Mouse (Mus musculus) ES-Bruce4 (cell line): ENCODE data around the gene Tbce. TPM values are rescaled to one million over a fixed set of nuclear protein-coding genes. Genes with fewer than 3 reads are reported as not detected.
A peak's percentile ranks its signal among the peaks of the same experiment; 100 is the strongest.

Experiments used
- H3K27ac ChIP-seq: 2 replicates; pipeline ENCODE4 v1.5.1; 2012; ENCODE audit warnings: low read length, inconsistent platforms; ENCODE audit not compliant: insufficient read depth
- H3K27me3 ChIP-seq: 2 replicates; pipeline ENCODE4 v1.6.1; 2012; ENCODE audit warnings: mild to moderate bottlenecking, low read length, inconsistent platforms; ENCODE audit not compliant: control insufficient read depth, poor library complexity, insufficient read depth, severe bottlenecking
- H3K36me3 ChIP-seq: 2 replicates; pipeline ENCODE4 v1.6.1; 2012; ENCODE audit warnings: inconsistent platforms, mild to moderate bottlenecking, low read length, moderate library complexity; ENCODE audit not compliant: control insufficient read depth, poor library complexity, insufficient read depth, severe bottlenecking
- H3K4me1 ChIP-seq: one replicate; pipeline ENCODE4 v1.8.1; 2011; ENCODE audit warnings: low read length; ENCODE audit not compliant: control insufficient read depth, insufficient read depth
- H3K4me3 ChIP-seq: 2 replicates; pipeline ENCODE4 v1.5.1; 2011; ENCODE audit warnings: low read depth, mild to moderate bottlenecking, low read length
- H3K9ac ChIP-seq: 2 replicates; pipeline ENCODE4 v1.6.1; 2012; ENCODE audit warnings: low read depth, mild to moderate bottlenecking, inconsistent platforms; ENCODE audit not compliant: poor library complexity, severe bottlenecking
- H3K9me3 ChIP-seq: replicated peaks from 2 replicates; pipeline ENCODE4 v1.6.1; 2012; ENCODE audit warnings: mild to moderate bottlenecking, low read length, inconsistent platforms; ENCODE audit not compliant: control insufficient read depth, poor library complexity, insufficient read depth, severe bottlenecking
- CTCF ChIP-seq: IDR thresholded peaks from one replicate; pipeline ENCODE4 v1.8.1; 2011; ENCODE audit warnings: low read depth, low read length
- EP300 ChIP-seq: IDR thresholded peaks from 2 replicates; pipeline ENCODE4 v1.6.1; 2011; ENCODE audit warnings: low read depth, low read length; ENCODE audit not compliant: insufficient read depth
- POLR2A ChIP-seq: IDR thresholded peaks from one replicate; pipeline ENCODE4 v1.8.1; 2011; ENCODE audit warnings: low read length; ENCODE audit not compliant: insufficient read depth
- polyA plus RNA-seq: library from polyadenylated mRNA; stranded (reverse); fragments of >200 nt; gene quantifications from 2 replicates; pipeline ENCODE4 v1.2.4, GENCODE M21; 2011; ENCODE audit warnings: low read depth; ENCODE audit not compliant: missing spikeins, insufficient read depth, insufficient read length

Gene Tbce
- polyA plus RNA-seq, 1 experiment, result 75.1 TPM

DNA sequence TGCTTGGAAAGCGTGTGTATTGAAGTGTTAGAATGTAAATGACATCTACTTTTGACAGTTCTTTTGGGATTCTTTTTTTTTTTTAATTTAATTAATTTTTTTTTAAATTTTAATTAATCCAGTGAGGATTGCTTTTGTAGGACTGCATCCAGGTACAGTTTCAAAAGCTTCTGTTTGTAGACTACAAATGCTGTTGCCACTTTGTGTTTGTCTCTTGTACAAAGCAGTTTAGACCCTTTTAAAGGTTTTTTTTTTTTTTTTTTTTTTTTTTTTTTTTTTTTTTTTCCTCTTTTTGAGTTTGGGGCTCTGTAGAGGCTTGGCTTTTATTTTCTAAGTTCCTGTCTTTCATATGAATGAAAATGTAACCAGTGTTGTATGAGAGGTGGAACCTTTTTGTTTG lies 26.3 kb upstream of the Tbce start:
- Histone ChIP-seq H3K27me3 (no peaks in the 10 kb centered on the region), H3K36me3 (0 out of 2 replicates have a peak, but pooled peaks cover 3% of the 10 kb centered on the region), H3K9me3 (no peaks in the 10 kb centered on the region), H3K27ac (no peak overlapping the region), H3K4me1 (no peaks in the 10 kb centered on the region), H3K4me3 (no peak overlapping the region), H3K9ac (no peak overlapping the region)
- TF ChIP-seq POLR2A, result no peak
- TF ChIP-seq EP300, result no peak
- TF ChIP-seq CTCF, result no peak

DNA sequence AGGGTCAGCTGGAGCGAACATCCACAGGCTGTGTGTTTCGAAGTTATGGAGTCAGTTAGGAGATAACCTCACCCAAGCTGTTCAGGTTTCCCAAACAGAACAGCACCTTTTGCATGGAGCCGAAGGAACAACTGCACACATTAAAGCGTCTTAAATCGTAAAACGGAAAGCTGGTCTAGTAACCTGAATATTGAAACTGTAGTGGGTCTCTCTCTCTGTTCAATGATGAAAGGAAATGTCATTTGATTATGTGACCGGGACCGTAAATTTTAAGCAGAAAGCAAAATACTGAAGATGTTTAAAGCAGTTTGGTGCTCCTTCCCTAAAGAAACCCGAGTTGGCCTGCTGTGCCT lies 25.6 kb upstream of the Tbce start:
- H3K27me3 ChIP-seq, result no peaks in the 10 kb centered on the region
- no peaks in the 10 kb centered on the region for H3K9me3 ChIP-seq
- no peaks in the 10 kb centered on the region for H3K4me1 ChIP-seq
- H3K4me3 ChIP-seq, result peak overlapping the region; percentile 80
- H3K27ac ChIP-seq, result no peak overlapping the region
- H3K36me3 ChIP-seq, result 0 out of 2 replicates have a peak, but pooled peaks cover 3% of the 10 kb centered on the region
- peak overlapping the region; percentile 99 for H3K9ac ChIP-seq
- no peak for TF ChIP-seq POLR2A
- no peak for TF ChIP-seq EP300
- TF ChIP-seq CTCF, result no peak

DNA sequence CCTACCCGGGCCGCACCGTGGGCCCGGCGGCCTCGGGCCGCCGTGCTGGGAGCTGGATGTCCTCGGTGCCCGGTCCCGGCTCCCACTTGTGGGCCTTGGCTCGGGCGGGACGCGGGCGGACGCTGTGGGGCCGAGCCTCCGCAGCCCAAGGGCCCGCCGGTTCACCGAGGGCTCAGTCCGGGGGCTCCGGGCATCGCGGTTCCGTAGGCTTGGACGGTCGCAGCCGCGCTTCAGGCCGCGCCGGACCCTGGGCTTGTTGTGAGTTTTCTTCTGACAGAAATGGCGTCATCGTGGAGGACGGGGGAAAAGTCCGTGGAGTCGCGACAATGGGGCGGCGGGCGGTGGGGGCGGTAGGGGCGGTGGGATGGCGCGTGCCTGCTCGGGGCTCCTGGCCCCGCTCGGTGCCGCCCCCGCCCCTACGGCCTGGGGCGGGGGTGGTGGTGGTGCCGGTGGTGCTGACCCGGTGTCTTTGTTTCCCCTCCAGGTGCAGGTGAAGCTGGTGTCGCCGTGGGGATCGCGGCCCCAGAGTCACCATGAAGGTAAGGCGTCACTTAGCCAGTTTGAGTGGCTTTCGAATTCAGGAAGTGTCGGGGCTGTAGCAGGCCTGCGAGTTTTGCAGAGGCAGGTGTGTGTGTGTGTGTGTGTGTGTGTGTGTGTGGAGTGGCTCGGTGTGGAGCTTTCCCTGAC lies 25.0 kb upstream of the Tbce start:
- peak overlapping the region; percentile 99 for H3K9ac ChIP-seq
- no peaks in the 10 kb centered on the region for H3K9me3 ChIP-seq
- no peaks in the 10 kb centered on the region for H3K27me3 ChIP-seq
- no peaks in the 10 kb centered on the region for H3K4me1 ChIP-seq
- H3K36me3 ChIP-seq, result peaks cover 3% of the 10 kb centered on the region; the same call in 1 of the 2 replicates
- no peak for TF ChIP-seq POLR2A
- TF ChIP-seq CTCF, result no peak
- no peak for TF ChIP-seq EP300
- H3K4me3 ChIP-seq, result peak overlapping the region; percentile 80
- no peak overlapping the region for H3K27ac ChIP-seq

DNA sequence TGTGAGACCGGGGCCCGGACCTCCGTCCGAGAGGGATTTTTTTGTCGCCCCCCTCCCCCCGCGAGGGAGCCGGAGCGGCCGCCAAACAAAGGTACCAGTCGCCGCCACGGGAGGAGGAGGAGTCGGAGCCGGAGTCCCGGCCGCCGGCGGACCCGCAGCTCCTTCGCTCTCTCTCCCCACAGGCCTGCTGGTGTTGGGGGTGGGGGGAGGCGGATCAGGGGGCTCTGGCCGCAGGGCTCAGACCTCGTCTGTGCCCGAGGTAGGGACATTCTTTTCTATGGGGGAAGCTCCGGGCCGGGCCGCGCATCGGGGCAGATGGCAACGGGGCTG lies 24.5 kb upstream of the Tbce start:
- Histone ChIP-seq H3K36me3 (peaks cover 5% of the 10 kb centered on the region), H3K4me1 (no peaks in the 10 kb centered on the region), H3K4me3 (peak overlapping the region; percentile 80), H3K27me3 (no peaks in the 10 kb centered on the region), H3K27ac (peak overlapping the region; percentile 78), H3K9me3 (no peaks in the 10 kb centered on the region), H3K9ac (peak overlapping the region; percentile 99)
- TF ChIP-seq POLR2A, result no peak
- TF ChIP-seq CTCF, result no peak
- no peak for TF ChIP-seq EP300

DNA sequence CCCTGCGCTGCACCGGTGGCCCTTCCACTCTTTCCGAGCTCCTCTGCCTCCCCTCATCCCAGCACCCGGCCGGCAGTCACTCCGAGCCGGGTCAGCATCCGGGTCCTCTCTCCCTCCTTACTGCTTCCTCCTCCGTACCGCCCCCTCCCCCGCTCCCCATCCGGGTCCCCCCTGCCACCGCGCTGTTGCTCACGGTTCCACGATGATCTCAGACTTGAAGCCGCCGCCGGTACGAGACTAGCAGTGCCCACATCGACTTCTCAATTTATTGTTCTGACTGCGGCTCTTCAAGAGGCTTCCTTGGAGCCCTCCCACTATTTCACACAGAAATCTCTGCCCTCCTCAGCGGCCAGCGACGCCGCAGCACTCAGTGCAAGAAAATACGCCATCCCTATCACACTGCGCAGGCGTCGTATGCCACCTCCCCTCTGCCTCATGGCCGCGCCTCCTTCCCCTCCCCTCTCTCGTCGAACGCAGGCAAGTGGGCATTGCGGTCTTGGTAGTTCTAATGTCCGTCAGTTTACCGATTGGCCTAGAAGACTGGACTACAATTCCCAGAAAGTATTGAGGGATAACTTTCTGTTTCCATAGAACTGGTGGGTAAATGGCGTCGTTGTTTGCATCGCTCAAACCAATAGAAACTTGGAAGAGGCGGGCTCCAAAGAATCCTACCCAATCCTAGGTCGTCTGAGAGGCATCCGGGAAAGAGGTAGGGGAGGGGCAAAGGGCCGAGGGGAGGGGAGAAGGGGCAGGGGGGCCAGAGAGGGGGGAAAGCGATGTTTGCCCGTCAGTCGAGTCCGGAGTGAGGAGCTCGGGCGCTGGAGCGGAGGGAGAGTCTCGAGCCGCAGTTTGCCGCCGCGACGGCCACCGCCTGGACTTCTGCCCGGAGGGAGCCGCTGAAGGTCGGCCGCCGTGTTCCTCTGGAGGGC lies 23.8 kb upstream of the Tbce start, which contains the start of the genes Arid4b and Ggps1:
TSS of gene Arid4b (plus strand) at position 220 of the 929 bp plus-strand sequence.
TSS of gene Ggps1 (minus strand) at position 476 of the 929 bp plus-strand sequence.
- H3K4me3 ChIP-seq, result peak within 1 kb of the TSS; percentile 97
- H3K27ac ChIP-seq, result peak within 1 kb of the TSS; percentile 78
- no peaks in the 10 kb centered on the region for H3K9me3 ChIP-seq
- no peak for TF ChIP-seq CTCF
- peak; percentile 90 for TF ChIP-seq POLR2A
- no peak for TF ChIP-seq EP300
- H3K4me1 ChIP-seq, result no peaks in the 10 kb centered on the region
- H3K36me3 ChIP-seq, result peaks cover 7% of the 10 kb centered on the region
- no peaks in the 10 kb centered on the region for H3K27me3 ChIP-seq
- H3K9ac ChIP-seq, result peak within 1 kb of the TSS; percentile 99
